Mouse (Mus musculus): Measurements from ENCODE around the gene Trf. TPM values are rescaled to one million over a fixed set of nuclear protein-coding genes. Genes with fewer than 3 reads are reported as not detected.
A peak's percentile ranks its signal among the peaks of the same experiment; 100 is the strongest.

The Trf gene
- polyA plus RNA-seq (2012), result 0.66 and 2.0 TPM in 2 replicates

DNA sequence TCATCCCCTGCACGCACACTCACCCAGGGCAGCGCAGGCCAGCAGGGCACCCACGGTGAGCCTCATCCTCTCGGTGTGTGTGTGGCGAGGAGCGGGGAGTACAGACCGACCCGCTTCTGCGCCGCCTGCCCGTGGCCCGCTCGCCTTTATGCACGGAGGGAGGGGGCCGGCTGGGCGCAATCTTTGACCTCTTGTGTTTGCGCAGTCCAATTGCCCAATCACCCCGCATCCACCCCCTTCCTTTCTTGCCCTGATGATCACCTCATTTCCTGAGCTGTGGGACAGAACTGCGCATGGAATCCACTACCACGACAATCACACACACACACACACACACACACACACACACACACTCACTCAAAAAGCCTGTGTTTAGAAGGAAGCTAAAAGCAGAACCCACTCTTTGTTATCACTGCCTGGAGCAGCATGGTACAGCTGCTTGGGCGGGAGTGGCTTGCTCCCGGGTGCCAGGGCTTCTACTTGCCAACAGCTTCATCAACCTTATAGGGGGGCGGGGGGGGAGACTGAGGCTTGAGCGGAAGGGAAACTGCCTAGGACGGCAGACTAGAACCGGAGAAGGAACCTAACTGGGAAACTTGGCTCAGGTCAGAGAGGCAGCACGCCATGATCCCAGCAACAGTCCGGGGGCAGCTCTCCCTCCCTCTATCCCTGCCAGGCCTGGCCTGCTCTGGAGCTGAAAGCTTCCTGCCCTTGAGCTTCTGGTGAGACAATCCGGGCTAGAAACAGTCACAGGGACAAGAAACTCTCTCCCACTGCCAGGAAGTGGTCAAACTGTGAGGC is at the start of gene Trf, which contains the start of gene Gm20425:
Gene Trf, minus strand, starts transcription at position 294 of the 801 bp plus-strand sequence.
Gene Gm20425, minus strand, starts transcription at position 157 of the 801 bp plus-strand sequence.
- Histone ChIP-seq H3K4me3 (replicated peaks) (peak within 1 kb of the TSS; percentile 54), H3K27me3 (ENCODE audit: control insufficient read depth) (peaks cover 13% of the 10 kb centered on the region), H3K9me3 (ENCODE audit: control insufficient read depth, low read length) (no peaks in the 10 kb centered on the region), H3K36me3 (ENCODE audit: control insufficient read depth) (peaks cover 6% of the 10 kb centered on the region; the same call in 1 of the 2 replicates), H3K4me1 (ENCODE audit: control insufficient read depth) (no peaks in the 10 kb centered on the region; the same call in 1 of the 2 replicates)
- TF ChIP-seq TAL1 (IDR thresholded peaks at IDR 0.05; ENCODE audit: low read length), result no peak
- TF ChIP-seq GATA1 (IDR thresholded peaks at IDR 0.05; ENCODE audit: low read length), result no peak

DNA sequence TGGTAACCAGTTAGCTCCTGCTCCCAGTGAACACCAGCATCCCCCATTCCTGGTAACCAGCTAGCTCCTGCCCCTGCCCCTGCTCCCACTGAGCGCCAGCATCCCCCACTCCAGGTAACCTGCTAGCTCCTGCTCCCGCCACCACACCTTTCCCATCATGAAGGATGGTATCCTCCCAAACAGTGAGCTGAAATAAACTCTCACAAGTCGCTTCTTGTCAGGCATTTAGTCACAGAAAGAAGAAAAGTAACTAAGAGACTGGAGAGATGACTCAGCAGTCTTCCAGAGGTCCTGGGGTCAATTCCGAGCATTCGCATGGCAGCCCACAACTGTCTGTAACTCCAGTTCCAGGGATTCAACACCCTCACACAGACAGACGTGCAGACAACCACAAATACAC is 46.6 kb upstream of the Trf start:
- TF ChIP-seq TAL1 (IDR thresholded peaks at IDR 0.05; ENCODE audit: low read length), result no peak
- TF ChIP-seq GATA1 (IDR thresholded peaks at IDR 0.05; ENCODE audit: low read length), result no peak
- H3K9me3 ChIP-seq (ENCODE audit: control insufficient read depth, low read length), result no peaks in the 10 kb centered on the region
- no peak overlapping the region for H3K4me3 ChIP-seq (replicated peaks)
- H3K27me3 ChIP-seq (ENCODE audit: control insufficient read depth), result no peaks in the 10 kb centered on the region
- peaks cover 42% of the 10 kb centered on the region for H3K4me1 ChIP-seq (ENCODE audit: control insufficient read depth)
- peaks cover 99% of the 10 kb centered on the region for H3K36me3 ChIP-seq (ENCODE audit: control insufficient read depth)

DNA sequence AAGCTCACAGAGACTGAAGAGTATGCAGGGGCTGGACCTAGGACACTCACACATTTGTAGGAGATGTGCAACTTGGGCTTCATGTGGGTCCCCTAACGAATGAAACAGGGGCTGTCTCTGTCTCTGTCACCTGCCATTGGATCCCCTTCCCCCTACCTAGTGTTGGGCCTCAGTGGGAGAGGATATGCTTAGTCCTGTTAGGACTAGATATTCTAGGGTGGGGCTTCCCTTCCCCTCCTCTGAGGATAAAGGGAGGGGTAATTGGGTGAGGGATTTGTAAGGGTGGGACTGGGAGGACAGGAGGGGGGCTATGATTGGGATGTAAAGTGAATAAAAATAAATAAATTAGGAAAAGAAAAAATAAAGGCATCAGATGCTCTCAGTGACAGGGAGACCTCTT is 45.4 kb upstream of the Trf start:
- TF ChIP-seq TAL1 (IDR thresholded peaks at IDR 0.05; ENCODE audit: low read length) (no peak), GATA1 (IDR thresholded peaks at IDR 0.05; ENCODE audit: low read length) (no peak)
- Histone ChIP-seq H3K36me3 (ENCODE audit: control insufficient read depth) (peaks cover 99% of the 10 kb centered on the region), H3K9me3 (ENCODE audit: control insufficient read depth, low read length) (no peaks in the 10 kb centered on the region), H3K27me3 (ENCODE audit: control insufficient read depth) (no peaks in the 10 kb centered on the region), H3K4me3 (replicated peaks) (no peak overlapping the region), H3K4me1 (ENCODE audit: control insufficient read depth) (peaks cover 42% of the 10 kb centered on the region)

DNA sequence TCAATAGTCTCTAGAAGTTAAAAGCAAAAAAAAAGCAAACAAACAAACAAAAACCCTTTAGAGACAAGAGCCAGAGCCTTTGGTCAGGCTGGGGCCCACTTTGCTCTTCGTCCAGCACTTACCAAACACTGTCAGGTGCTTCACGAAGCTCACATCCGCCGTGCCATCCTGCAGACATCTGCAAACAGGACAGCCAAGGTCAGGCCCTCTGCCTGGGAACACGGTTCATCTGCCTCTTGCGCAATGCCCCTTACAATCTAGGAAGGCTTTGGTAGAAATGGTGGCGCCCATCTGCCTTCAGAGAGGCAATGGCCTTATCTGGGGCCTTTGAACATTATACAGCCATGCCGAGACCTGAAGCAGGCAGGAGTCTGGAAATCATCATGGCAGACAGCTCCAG is 44.6 kb upstream of the Trf start:
- no peak overlapping the region for H3K4me3 ChIP-seq (replicated peaks)
- TF ChIP-seq TAL1 (IDR thresholded peaks at IDR 0.05; ENCODE audit: low read length), result no peak
- no peak for TF ChIP-seq GATA1 (IDR thresholded peaks at IDR 0.05; ENCODE audit: low read length)
- H3K27me3 ChIP-seq (ENCODE audit: control insufficient read depth), result no peaks in the 10 kb centered on the region
- H3K9me3 ChIP-seq (ENCODE audit: control insufficient read depth, low read length), result no peaks in the 10 kb centered on the region
- peaks cover 96% of the 10 kb centered on the region for H3K36me3 ChIP-seq (ENCODE audit: control insufficient read depth)
- peaks cover 39% of the 10 kb centered on the region for H3K4me1 ChIP-seq (ENCODE audit: control insufficient read depth)

DNA sequence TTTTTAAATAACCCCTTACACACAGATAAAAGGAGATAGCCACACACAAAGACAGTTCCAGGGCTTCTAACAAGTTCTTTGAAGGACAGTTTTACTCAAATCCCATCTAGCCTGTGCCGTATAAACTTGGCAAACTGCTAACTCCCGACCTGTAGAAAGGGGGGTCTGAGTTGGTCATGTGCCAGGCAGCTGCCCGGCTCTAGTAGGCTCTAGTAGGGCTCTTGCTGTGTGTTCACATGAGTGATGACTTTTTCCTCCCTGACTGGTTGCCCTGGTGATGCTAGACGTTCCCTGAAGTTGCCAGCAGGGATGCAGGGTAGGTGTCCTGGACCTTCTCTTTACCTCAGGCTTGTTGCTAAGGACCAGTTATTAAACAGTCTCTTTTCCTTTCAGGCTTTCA is 40.9 kb upstream of the Trf start:
- H3K4me1 ChIP-seq (ENCODE audit: control insufficient read depth), result peaks cover 20% of the 10 kb centered on the region
- TF ChIP-seq TAL1 (IDR thresholded peaks at IDR 0.05; ENCODE audit: low read length) (no peak), GATA1 (IDR thresholded peaks at IDR 0.05; ENCODE audit: low read length) (no peak)
- H3K9me3 ChIP-seq (ENCODE audit: control insufficient read depth, low read length), result peaks cover 3% of the 10 kb centered on the region
- no peak overlapping the region for H3K4me3 ChIP-seq (replicated peaks)
- peaks cover 97% of the 10 kb centered on the region for H3K36me3 ChIP-seq (ENCODE audit: control insufficient read depth)
- H3K27me3 ChIP-seq (ENCODE audit: control insufficient read depth), result no peaks in the 10 kb centered on the region

DNA sequence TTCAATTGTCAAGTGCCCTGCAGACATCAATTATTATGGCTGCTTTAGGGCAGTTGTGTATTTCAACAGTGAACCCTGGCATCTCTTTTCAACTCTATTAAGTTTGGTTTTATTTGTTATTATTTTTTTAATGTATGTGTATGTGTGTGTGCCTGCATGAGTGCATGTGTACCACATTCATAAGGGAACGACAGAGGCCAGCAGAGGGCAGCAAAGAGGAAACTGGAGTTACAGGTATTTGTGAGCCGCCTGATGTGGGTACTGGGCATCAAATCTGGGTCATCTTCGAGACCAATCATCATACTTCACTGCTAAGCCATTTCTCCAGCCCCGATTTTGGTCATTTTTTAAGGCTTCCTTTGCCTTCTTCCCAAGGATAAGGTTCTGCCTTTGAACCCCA is 35.5 kb upstream of the Trf start:
- Histone ChIP-seq H3K4me1 (ENCODE audit: control insufficient read depth) (no peaks in the 10 kb centered on the region), H3K9me3 (ENCODE audit: control insufficient read depth, low read length) (peaks cover 6% of the 10 kb centered on the region), H3K27me3 (ENCODE audit: control insufficient read depth) (no peaks in the 10 kb centered on the region), H3K36me3 (ENCODE audit: control insufficient read depth) (peaks cover 96% of the 10 kb centered on the region), H3K4me3 (replicated peaks) (no peak overlapping the region)
- TF ChIP-seq GATA1 (IDR thresholded peaks at IDR 0.05; ENCODE audit: low read length) (no peak), TAL1 (IDR thresholded peaks at IDR 0.05; ENCODE audit: low read length) (no peak)

DNA sequence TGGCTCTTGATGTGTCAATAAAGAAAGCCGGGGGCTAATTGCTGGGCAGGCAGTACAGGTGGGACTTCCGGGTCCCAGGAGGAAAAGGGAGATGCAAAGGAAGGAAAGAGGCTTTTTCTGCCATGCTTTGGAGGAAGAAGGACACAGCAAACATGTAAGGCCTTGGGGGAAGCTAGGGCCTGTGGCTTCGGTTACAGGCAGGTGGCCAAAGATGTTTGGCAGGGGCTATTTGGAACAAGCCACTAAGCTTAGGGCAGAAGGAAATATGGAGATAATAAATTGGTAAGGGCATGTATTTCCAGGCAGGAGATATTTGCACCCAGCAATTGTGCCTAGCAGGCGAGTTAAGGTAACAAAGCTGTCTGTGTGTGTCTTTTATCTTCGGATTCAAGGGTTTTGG is 22.7 kb upstream of the Trf start:
- Histone ChIP-seq H3K9me3 (ENCODE audit: control insufficient read depth, low read length) (peaks cover 10% of the 10 kb centered on the region), H3K4me3 (replicated peaks) (no peak overlapping the region), H3K4me1 (ENCODE audit: control insufficient read depth) (peaks cover 5% of the 10 kb centered on the region), H3K36me3 (ENCODE audit: control insufficient read depth) (peaks cover 95% of the 10 kb centered on the region), H3K27me3 (ENCODE audit: control insufficient read depth) (no peaks in the 10 kb centered on the region; the same call in 1 of the 2 replicates)
- TF ChIP-seq TAL1 (IDR thresholded peaks at IDR 0.05; ENCODE audit: low read length), result no peak
- no peak for TF ChIP-seq GATA1 (IDR thresholded peaks at IDR 0.05; ENCODE audit: low read length)

DNA sequence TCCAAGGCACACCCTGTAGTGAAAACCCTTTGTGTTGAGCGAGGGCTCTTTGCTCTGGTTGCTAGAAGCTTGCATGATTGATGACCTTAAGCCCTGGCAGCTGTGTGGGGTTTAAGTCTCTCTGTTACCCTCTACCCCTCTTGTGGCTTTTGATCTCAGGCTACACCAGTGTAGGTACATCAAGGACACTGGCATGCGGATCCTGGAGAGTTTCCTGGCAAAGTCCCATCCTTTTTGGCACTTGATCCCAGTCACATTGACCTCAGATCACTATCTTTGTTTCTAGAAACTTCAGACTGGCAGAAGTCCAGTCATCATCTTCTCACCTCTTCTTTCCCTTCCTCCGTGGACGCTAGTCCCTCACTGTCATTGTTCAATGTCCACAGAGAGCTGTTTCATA is 18.4 kb upstream of the Trf start:
- Histone ChIP-seq H3K9me3 (ENCODE audit: control insufficient read depth, low read length) (peaks cover 1% of the 10 kb centered on the region), H3K36me3 (ENCODE audit: control insufficient read depth) (peaks cover 54% of the 10 kb centered on the region), H3K4me1 (ENCODE audit: control insufficient read depth) (peaks cover 21% of the 10 kb centered on the region), H3K27me3 (ENCODE audit: control insufficient read depth) (no peaks in the 10 kb centered on the region), H3K4me3 (replicated peaks) (no peak overlapping the region)
- no peak for TF ChIP-seq TAL1 (IDR thresholded peaks at IDR 0.05; ENCODE audit: low read length)
- no peak for TF ChIP-seq GATA1 (IDR thresholded peaks at IDR 0.05; ENCODE audit: low read length)

DNA sequence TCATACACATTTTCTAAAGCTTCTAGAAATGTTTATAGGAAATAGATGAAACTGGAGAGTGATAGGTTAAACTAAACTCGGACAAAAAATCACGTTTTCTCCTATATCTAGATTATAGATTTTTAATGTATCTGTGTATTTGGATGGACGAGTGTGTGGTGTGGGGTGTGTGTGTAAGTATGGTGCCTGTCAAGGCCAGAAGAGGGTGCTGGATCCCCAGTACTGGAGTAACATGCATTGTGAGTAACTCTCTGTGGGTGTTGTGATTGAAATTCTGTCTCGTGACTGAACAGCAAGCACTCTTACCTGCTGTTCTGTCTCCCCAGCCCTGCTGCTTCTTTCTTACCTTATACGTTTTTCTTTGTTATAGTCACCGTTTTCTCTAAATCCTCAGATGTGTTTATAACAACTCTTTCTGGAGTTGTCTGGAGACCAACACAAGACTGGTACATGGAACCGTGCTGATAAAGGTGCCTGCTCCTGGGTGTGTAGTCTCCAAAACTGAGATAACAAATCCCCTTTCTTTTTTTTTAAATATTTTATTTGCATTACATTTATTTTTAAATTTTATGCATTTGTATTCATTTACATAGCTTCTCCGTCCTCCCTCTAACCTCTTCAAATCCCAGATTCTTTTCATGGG is 16.4 kb upstream of the Trf start:
- Histone ChIP-seq H3K9me3 (ENCODE audit: control insufficient read depth, low read length) (no peaks in the 10 kb centered on the region), H3K36me3 (ENCODE audit: control insufficient read depth) (peaks cover 36% of the 10 kb centered on the region), H3K4me3 (replicated peaks) (no peak overlapping the region), H3K27me3 (ENCODE audit: control insufficient read depth) (no peaks in the 10 kb centered on the region), H3K4me1 (ENCODE audit: control insufficient read depth) (peaks cover 21% of the 10 kb centered on the region)
- TF ChIP-seq GATA1 (IDR thresholded peaks at IDR 0.05; ENCODE audit: low read length), result no peak
- TF ChIP-seq TAL1 (IDR thresholded peaks at IDR 0.05; ENCODE audit: low read length), result no peak
